Mouse (Mus musculus) heart, embryonic 15.5 days (tissue): ENCODE measurements around the gene Wnt7a. TPM values are rescaled to one million over a fixed set of nuclear protein-coding genes. Genes with fewer than 3 reads are reported as not detected.

Source experiments
- ATAC-seq: fragments of 200-750 bp; cut with Nextera tagmentation; replicated peaks from 2 replicates; pipeline ENCODE4 v1.8.0; 2017; ENCODE audit warnings: low read depth, moderate TSS enrichment; ENCODE audit not compliant: insufficient number of reproducible peaks, insufficient read depth, low FRiP score
- H3K27ac ChIP-seq: fragments of 300-500 bp; sonication (generic); 2 replicates; pipeline ENCODE4 v1.5.1; 2015; ENCODE audit warnings: mild to moderate bottlenecking, inconsistent platforms
- H3K27me3 ChIP-seq: fragments of 300-500 bp; sonication (generic); 2 replicates; pipeline ENCODE4 v1.6.1; 2015; ENCODE audit warnings: inconsistent platforms
- H3K36me3 ChIP-seq: fragments of 300-500 bp; sonication (generic); 2 replicates; pipeline ENCODE4 v1.6.1; 2015; ENCODE audit warnings: mild to moderate bottlenecking, inconsistent platforms
- H3K4me1 ChIP-seq: fragments of 300-500 bp; sonication (generic); replicated peaks from 2 replicates; pipeline ENCODE4 v1.6.1; 2015; ENCODE audit warnings: inconsistent platforms
- H3K4me2 ChIP-seq: fragments of 300-500 bp; sonication (generic); 2 replicates; pipeline ENCODE4 v1.6.1; 2015; ENCODE audit warnings: inconsistent platforms, mild to moderate bottlenecking, moderate library complexity
- H3K4me3 ChIP-seq: fragments of 300-500 bp; sonication (generic); 2 replicates; pipeline ENCODE4 v1.5.1; 2015; ENCODE audit warnings: mild to moderate bottlenecking, inconsistent platforms
- H3K9ac ChIP-seq: fragments of 300-500 bp; sonication (generic); 2 replicates; pipeline ENCODE4 v1.6.1; 2015; ENCODE audit warnings: mild to moderate bottlenecking, inconsistent platforms
- H3K9me3 ChIP-seq: fragments of 300-500 bp; sonication (generic); replicated peaks from 2 replicates; pipeline ENCODE4 v1.6.1; 2016; ENCODE audit warnings: inconsistent platforms
- WGBS: fragments of 180-500 bp; shearing (Covaris S2); methylation state at CpG from one replicate; pipeline ENCODE4 v1.1.7; 2015; ENCODE audit warnings: mixed read lengths; 5-methylcytosine and 5-hydroxymethylcytosine counted together
- polyA plus RNA-seq: library from polyadenylated mRNA; unstranded; fragments of >200 nt; fragmentation: Nextera tagmentation; extraction: Ambion mirVana; gene quantifications from 2 replicates; pipeline ENCODE4 v1.2.1, GENCODE M21; 2015

The Wnt7a gene
- polyA plus RNA-seq, 1 experiment from 2014 or later = 0.04 TPM

- no peaks in the 10 kb centered on the region for H3K36me3 ChIP-seq
- H3K27ac ChIP-seq = no peak overlapping the region
- ATAC-seq = no peak
- H3K9ac ChIP-seq = no peak overlapping the region
- H3K27me3 ChIP-seq = peaks cover 42% of the 10 kb centered on the region
- no peaks in the 10 kb centered on the region for H3K9me3 ChIP-seq
- no peak overlapping the region for H3K4me3 ChIP-seq
- no peaks in the 10 kb centered on the region for H3K4me1 ChIP-seq
- no peak overlapping the region for H3K4me2 ChIP-seq
- WGBS = 71% methylated on average over 7 of the region's 7 CpGs
These were observed 51.3 kb downstream of the Wnt7a start for GRCm38 (mm10) chr6:91359672-91360370.

GRCm38 (mm10) chr6:91358866-91359656 is 52.1 kb downstream of the Wnt7a start:
- H3K27ac ChIP-seq = no peak overlapping the region
- H3K36me3 ChIP-seq = no peaks in the 10 kb centered on the region
- H3K27me3 ChIP-seq = peaks cover 42% of the 10 kb centered on the region
- H3K4me1 ChIP-seq = no peaks in the 10 kb centered on the region
- H3K4me3 ChIP-seq = no peak overlapping the region
- 70% methylated on average over 6 of the region's 6 CpGs for WGBS
- no peaks in the 10 kb centered on the region for H3K9me3 ChIP-seq
- H3K4me2 ChIP-seq = no peak overlapping the region
- no peak overlapping the region for H3K9ac ChIP-seq
- ATAC-seq = no peak

GRCm38 (mm10) chr6:91358394-91358793 is 52.8 kb downstream of the Wnt7a start:
- Histone ChIP-seq H3K4me1 (no peaks in the 10 kb centered on the region), H3K36me3 (no peaks in the 10 kb centered on the region), H3K9ac (no peak overlapping the region), H3K4me2 (no peak overlapping the region), H3K27me3 (peaks cover 45% of the 10 kb centered on the region), H3K27ac (no peak overlapping the region), H3K9me3 (no peaks in the 10 kb centered on the region), H3K4me3 (no peak overlapping the region)
- 48% methylated on average over 2 of the region's 2 CpGs for WGBS
- ATAC-seq = no peak

- H3K9me3 ChIP-seq = no peaks in the 10 kb centered on the region
- no peak overlapping the region for H3K27ac ChIP-seq
- no peak for ATAC-seq
- no peak overlapping the region for H3K4me3 ChIP-seq
- H3K36me3 ChIP-seq = no peaks in the 10 kb centered on the region
- no peaks in the 10 kb centered on the region for H3K4me1 ChIP-seq
- H3K4me2 ChIP-seq = no peak overlapping the region
- WGBS = 49% methylated on average over 13 of the region's 13 CpGs
- H3K27me3 ChIP-seq = peaks cover 38% of the 10 kb centered on the region; the same call in 1 of the 2 replicates
- H3K9ac ChIP-seq = no peak overlapping the region
These were observed 53.8 kb downstream of the Wnt7a start for GRCm38 (mm10) chr6:91357238-91357876.

- ATAC-seq = no peak
- Histone ChIP-seq H3K9me3 (no peaks in the 10 kb centered on the region), H3K27ac (no peak overlapping the region), H3K4me1 (no peaks in the 10 kb centered on the region), H3K4me3 (no peak overlapping the region), H3K9ac (no peak overlapping the region), H3K36me3 (no peaks in the 10 kb centered on the region), H3K4me2 (no peak overlapping the region), H3K27me3 (peaks cover 48% of the 10 kb centered on the region)
- WGBS = 33% methylated on average over 9 of the region's 9 CpGs
These were observed 61.5 kb downstream of the Wnt7a start for GRCm38 (mm10) chr6:91349620-91350019.

- Histone ChIP-seq H3K9ac (no peak overlapping the region), H3K36me3 (no peaks in the 10 kb centered on the region), H3K27ac (no peak overlapping the region), H3K27me3 (peaks cover 63% of the 10 kb centered on the region), H3K4me2 (no peak overlapping the region), H3K4me3 (no peak overlapping the region), H3K4me1 (no peaks in the 10 kb centered on the region), H3K9me3 (no peaks in the 10 kb centered on the region)
- 0 out of 2 replicates have a peak, but pooled peaks have one; percentile 30 for ATAC-seq
- WGBS = 38% methylated on average over 7 of the region's 7 CpGs
These were observed 63.4 kb downstream of the Wnt7a start for GRCm38 (mm10) chr6:91347721-91348120.

- H3K4me1 ChIP-seq = no peaks in the 10 kb centered on the region
- no peak overlapping the region for H3K4me3 ChIP-seq
- H3K36me3 ChIP-seq = no peaks in the 10 kb centered on the region
- peaks cover 64% of the 10 kb centered on the region for H3K27me3 ChIP-seq
- H3K4me2 ChIP-seq = no peak overlapping the region
- H3K9ac ChIP-seq = no peak overlapping the region
- H3K9me3 ChIP-seq = no peaks in the 10 kb centered on the region
- ATAC-seq = no peak
- H3K27ac ChIP-seq = no peak overlapping the region
- WGBS = 47% methylated on average over 3 of the region's 3 CpGs
These were observed 64.3 kb downstream of the Wnt7a start for GRCm38 (mm10) chr6:91346906-91347156.

- H3K27me3 ChIP-seq = peaks cover 64% of the 10 kb centered on the region
- no peak for ATAC-seq
These were observed 64.9 kb downstream of the Wnt7a start for GRCm38 (mm10) chr6:91346071-91346905.

GRCm38 (mm10) chr6:91345091-91345490 is 66.1 kb downstream of the Wnt7a start:
- H3K4me1 ChIP-seq = no peaks in the 10 kb centered on the region
- H3K4me3 ChIP-seq = no peak overlapping the region
- H3K4me2 ChIP-seq = no peak overlapping the region
- ATAC-seq = no peak
- H3K27ac ChIP-seq = no peak overlapping the region
- peaks cover 69% of the 10 kb centered on the region for H3K27me3 ChIP-seq
- WGBS = 55% methylated on average over 5 of the region's 5 CpGs
- no peak overlapping the region for H3K9ac ChIP-seq
- no peaks in the 10 kb centered on the region for H3K9me3 ChIP-seq
- no peaks in the 10 kb centered on the region for H3K36me3 ChIP-seq

More at GRCm38 (mm10) chr6:91346071-91346905, 64.9 kb downstream of the Wnt7a start:
- H3K27ac ChIP-seq = no peak overlapping the region
- no peaks in the 10 kb centered on the region for H3K36me3 ChIP-seq
- 51% methylated on average over 10 of the region's 10 CpGs for WGBS
- no peaks in the 10 kb centered on the region for H3K4me1 ChIP-seq
- no peak overlapping the region for H3K4me3 ChIP-seq
- no peak overlapping the region for H3K4me2 ChIP-seq
- H3K9me3 ChIP-seq = no peaks in the 10 kb centered on the region
- no peak overlapping the region for H3K9ac ChIP-seq

- H3K27me3 ChIP-seq = peaks cover 34% of the 10 kb centered on the region
- H3K36me3 ChIP-seq = no peaks in the 10 kb centered on the region
- H3K9ac ChIP-seq = no peak overlapping the region
- WGBS = 69% methylated on average over 8 of the region's 8 CpGs
- no peak overlapping the region for H3K4me2 ChIP-seq
- no peaks in the 10 kb centered on the region for H3K4me1 ChIP-seq
- no peak overlapping the region for H3K4me3 ChIP-seq
- no peaks in the 10 kb centered on the region for H3K9me3 ChIP-seq
- ATAC-seq = no peak
- H3K27ac ChIP-seq = no peak overlapping the region
These were observed 71.4 kb downstream of the Wnt7a start for GRCm38 (mm10) chr6:91339612-91340246.

GRCm38 (mm10) chr6:91335470-91335869 is 75.7 kb downstream of the Wnt7a start:
- Histone ChIP-seq H3K27ac (no peak overlapping the region), H3K36me3 (no peaks in the 10 kb centered on the region), H3K9me3 (no peaks in the 10 kb centered on the region), H3K4me3 (no peak overlapping the region), H3K27me3 (peaks cover 24% of the 10 kb centered on the region), H3K9ac (no peak overlapping the region), H3K4me1 (no peaks in the 10 kb centered on the region), H3K4me2 (no peak overlapping the region)
- WGBS = 83% methylated on average over 1 of the region's 1 CpGs
- ATAC-seq = no peak
